Mouse (Mus musculus): Measurements from ENCODE around the gene Letm1.

- TF ChIP-seq CTCF (IDR thresholded peaks at IDR 0.05; ENCODE audit: low read depth) (no peak), EP300 (optimal IDR thresholded peaks at IDR 0.05) (no peak)
These were observed 39.1 kb downstream of the Letm1 start for GRCm38 (mm10) chr5:33743481-33743880.
